Mouse (Mus musculus): Measurements from ENCODE around the gene Aldh1a1.

- TF ChIP-seq CTCF (IDR thresholded peaks at IDR 0.05; ENCODE audit: borderline replicate concordance, extremely low read depth, insufficient read depth, insufficient read length) (peak; percentile 35; the same call in 1 of the 2 replicates), POLR2A (IDR thresholded peaks at IDR 0.05; ENCODE audit: borderline replicate concordance, extremely low read depth, insufficient read depth, insufficient read length, poor library complexity, severe bottlenecking) (no peak)
These were observed 43.0 kb upstream of the Aldh1a1 start for GRCm38 (mm10) chr19:20449546-20449945.
